In genomic region chr5:127406014-127406655, GRCm38 (mm10) we compare ENCODE assay signal across 10 mouse cellular contexts.
DNase-seq lines count a peak whose midpoint lies in the region; ATAC-seq lines count a peak whose summit lies in the region.
"Had no signal": no experiment of that assay in that cellular context is flagged by ENCODE, and none has a peak within 500 bp of the region (broad histone marks: within the 10 kb centered on the region; RNA-seq: fewer than 3 reads in every experiment).

No protein-coding gene starts in this region.

- no peaks in the 10 kb centered on the region for H3K9me3 ChIP-seq in kidney, embryonic 16.5 days (ENCODE audit: low read length)
- peaks cover 3% of the 10 kb centered on the region; the same call in 1 of the 2 replicates for H3K9me3 ChIP-seq in embryonic facial prominence, embryonic 14.5 days (ENCODE audit: control insufficient read depth, low read length)
- H3K9me3 ChIP-seq in intestine, embryonic 16.5 days (ENCODE audit: control insufficient read depth, low read length) = no peaks in the 10 kb centered on the region
- no peaks in the 10 kb centered on the region for H3K9me3 ChIP-seq in neural tube, embryonic 13.5 days

- H3K36me3 ChIP-seq in kidney, embryonic 16.5 days (ENCODE audit: insufficient read depth, low read length) = no peaks in the 10 kb centered on the region
- H3K36me3 ChIP-seq in embryonic facial prominence, embryonic 14.5 days (ENCODE audit: control insufficient read depth, insufficient read depth, low read length) = no peaks in the 10 kb centered on the region
- H3K36me3 ChIP-seq in intestine, embryonic 16.5 days (ENCODE audit: control insufficient read depth, insufficient read depth, low read length) = no peaks in the 10 kb centered on the region
- no peaks in the 10 kb centered on the region for H3K36me3 ChIP-seq in neural tube, embryonic 13.5 days
- H3K36me3 ChIP-seq: G1E had no signal

- no peak for DNase-seq in kidney, postnatal 14 days
- peak; percentile 75 for DNase-seq in embryonic facial prominence, embryonic 14.5 days (ENCODE audit: low spot score)
- DNase-seq in thymus, postnatal 14 days = no peak
- DNase-seq in kidney, adult 11 months = no peak
- DNase-seq: right cerebral cortex, postnatal 25 days; thymus, postnatal 36 days had no signal

- no peak overlapping the region for H3K27ac ChIP-seq in kidney, embryonic 16.5 days (ENCODE audit: low read length)
- 0 out of 2 replicates have a peak overlapping the region, but pooled peaks have one; percentile 67 for H3K27ac ChIP-seq in embryonic facial prominence, embryonic 14.5 days (replicated peaks; ENCODE audit: low read depth, low read length)
- no peak overlapping the region for H3K27ac ChIP-seq in intestine, embryonic 16.5 days (ENCODE audit: low read length)
- peak overlapping the region; percentile 52 for H3K27ac ChIP-seq in neural tube, embryonic 13.5 days (replicated peaks)

- ATAC-seq in kidney, embryonic 16.5 days (ENCODE audit: low FRiP score, low TSS enrichment) = peak; percentile 72; the same call in 1 of the 2 replicates
- ATAC-seq in embryonic facial prominence, embryonic 14.5 days (ENCODE audit: low read depth) = peak; percentile 73
- peak; percentile 26; the same call in 1 of the 2 replicates for ATAC-seq in intestine, embryonic 16.5 days
- 0 out of 2 replicates have a peak, but pooled peaks have one; percentile 50 for ATAC-seq in neural tube, embryonic 13.5 days (ENCODE audit: low read depth)

- peaks cover 16% of the 10 kb centered on the region for H3K4me1 ChIP-seq in kidney, embryonic 16.5 days (ENCODE audit: insufficient read depth, low read length)
- peaks cover 16% of the 10 kb centered on the region for H3K4me1 ChIP-seq in embryonic facial prominence, embryonic 14.5 days (ENCODE audit: control insufficient read depth, insufficient read depth, low read length)
- no peaks in the 10 kb centered on the region for H3K4me1 ChIP-seq in intestine, embryonic 16.5 days (ENCODE audit: control insufficient read depth, insufficient read depth, low read length)
- H3K4me1 ChIP-seq in neural tube, embryonic 13.5 days (replicated peaks) = peaks cover 21% of the 10 kb centered on the region

- H3K9ac ChIP-seq in kidney, embryonic 16.5 days (replicated peaks; ENCODE audit: low read length) = no peak overlapping the region
- H3K9ac ChIP-seq in embryonic facial prominence, embryonic 14.5 days (ENCODE audit: low read depth, low read length) = no peak overlapping the region
- no peak overlapping the region for H3K9ac ChIP-seq in intestine, embryonic 16.5 days (ENCODE audit: low read depth, low read length)
- H3K9ac ChIP-seq in neural tube, embryonic 13.5 days = no peak overlapping the region

- H3K4me2 ChIP-seq in kidney, embryonic 16.5 days (replicated peaks; ENCODE audit: low read depth, low read length) = no peak overlapping the region
- H3K4me2 ChIP-seq in embryonic facial prominence, embryonic 14.5 days (ENCODE audit: low read depth, low read length) = no peak overlapping the region; the same call in 1 of the 2 replicates
- no peak overlapping the region for H3K4me2 ChIP-seq in intestine, embryonic 16.5 days (ENCODE audit: low read depth, low read length)
- H3K4me2 ChIP-seq in neural tube, embryonic 13.5 days = no peak overlapping the region; the same call in 1 of the 2 replicates

- no peak overlapping the region for H3K4me3 ChIP-seq in kidney, embryonic 16.5 days (ENCODE audit: low read length)
- no peak overlapping the region for H3K4me3 ChIP-seq in embryonic facial prominence, embryonic 14.5 days (ENCODE audit: low read depth, low read length)
- H3K4me3 ChIP-seq in intestine, embryonic 16.5 days (ENCODE audit: low read length) = no peak overlapping the region
- no peak overlapping the region for H3K4me3 ChIP-seq in neural tube, embryonic 13.5 days

- no peaks in the 10 kb centered on the region for H3K27me3 ChIP-seq in kidney, embryonic 16.5 days (ENCODE audit: insufficient read depth, low read length)
- H3K27me3 ChIP-seq in embryonic facial prominence, embryonic 14.5 days (replicated peaks; ENCODE audit: control insufficient read depth, insufficient read depth, low read length) = no peaks in the 10 kb centered on the region
- H3K27me3 ChIP-seq in intestine, embryonic 16.5 days (replicated peaks; ENCODE audit: control insufficient read depth, insufficient read depth, low read length) = no peaks in the 10 kb centered on the region
- no peaks in the 10 kb centered on the region for H3K27me3 ChIP-seq in neural tube, embryonic 13.5 days

- WGBS in kidney, embryonic 16.5 days = 14% methylated on average over 8 of the region's 9 CpGs
- 17% methylated on average over 8 of the region's 9 CpGs for WGBS in embryonic facial prominence, embryonic 14.5 days
- 21% methylated on average over 9 of the region's 9 CpGs for WGBS in intestine, embryonic 16.5 days
- WGBS in neural tube, embryonic 13.5 days = 34% methylated on average over 9 of the region's 9 CpGs

Comparison
In these comparisons a context has a peak if more than half of its experiments do, and no peak if none do; other contexts are left out.
1. H3K27ac ChIP-seq: peak in embryonic facial prominence, embryonic 14.5 days (single experiment) and neural tube, embryonic 13.5 days (single experiment); none in kidney, embryonic 16.5 days (single experiment) and intestine, embryonic 16.5 days (single experiment).
2. Peak in every context shown above with its lines, with median percentiles within 50 percentile points of each other: ATAC-seq.